Mouse (Mus musculus) MEL (cell line): Measurements from ENCODE around the gene Sobp. TPM values are rescaled to one million over a fixed set of nuclear protein-coding genes. Genes with fewer than 3 reads are reported as not detected.

Experiments used
- DNase-seq: peaks from one replicate; pipeline ENCODE4 v3.0.0; 2011; ENCODE audit warnings: low read depth, low spot score
- H3K27ac ChIP-seq: 2 replicates; pipeline ENCODE4 v1.5.1; 2012; ENCODE audit warnings: low read depth, mild to moderate bottlenecking, control low read depth, low read length, moderate library complexity; ENCODE audit not compliant: control insufficient read depth
- H3K27me3 ChIP-seq, 2 experiments: fragments of 150-350 bp in 1 of 2; sonication (generic) in 1 of 2; 2 replicates each; pipeline ENCODE4 v1.6.1; 2012; ENCODE audit warnings: low read length in 2 of 2, mild to moderate bottlenecking in 2 of 2, improper control_type of control experiment in 1 of 2, moderate library complexity in 1 of 2; ENCODE audit not compliant: insufficient read depth in 2 of 2, control insufficient read depth in 1 of 2
- H3K36me3 ChIP-seq, 2 experiments: 2 replicates each; pipeline ENCODE4 v1.6.1; 2012 to 2014; ENCODE audit warnings: low read length in 2 of 2, improper control_type of control experiment in 1 of 2, inconsistent platforms in 1 of 2, mild to moderate bottlenecking in 1 of 2; ENCODE audit not compliant: insufficient read depth in 2 of 2, control insufficient read depth in 1 of 2
- H3K4me1 ChIP-seq, 2 experiments: fragments of 150-350 bp in 1 of 2; sonication (generic) in 1 of 2; 2 replicates each; pipeline ENCODE4 v1.6.1; 2012; ENCODE audit warnings: low read length in 2 of 2, improper control_type of control experiment in 1 of 2, mild to moderate bottlenecking in 1 of 2; ENCODE audit not compliant: insufficient read depth in 2 of 2, control insufficient read depth in 1 of 2
- H3K4me3 ChIP-seq, 2 experiments: fragments of 150-350 bp in 1 of 2; sonication (generic) in 1 of 2; 2 replicates each; pipeline ENCODE4 v1.5.1; 2012; ENCODE audit warnings: low read depth in 2 of 2, low read length in 2 of 2, mild to moderate bottlenecking in 2 of 2, moderate library complexity in 2 of 2, control low read depth in 1 of 2, improper control_type of control experiment in 1 of 2; ENCODE audit not compliant: control insufficient read depth in 1 of 2, insufficient read depth in 1 of 2
- H3K79me2 ChIP-seq: 2 replicates; pipeline ENCODE4 v1.6.1; 2012; ENCODE audit warnings: mild to moderate bottlenecking, low read length, moderate library complexity; ENCODE audit not compliant: control insufficient read depth, poor library complexity, insufficient read depth
- H3K9ac ChIP-seq: 2 replicates; pipeline ENCODE4 v1.6.1; 2012; ENCODE audit warnings: low read depth, mild to moderate bottlenecking, control low read depth, low read length, moderate library complexity; ENCODE audit not compliant: control insufficient read depth, poor library complexity, severe bottlenecking
- H3K9me3 ChIP-seq: fragments of 150-350 bp; sonication (generic); replicated peaks from 2 replicates; pipeline ENCODE4 v1.6.1; 2012; ENCODE audit warnings: mild to moderate bottlenecking, low read length, improper control_type of control experiment, moderate library complexity; ENCODE audit not compliant: insufficient read depth
- BHLHE40 ChIP-seq: IDR thresholded peaks from 2 replicates; pipeline ENCODE4 v1.6.1; 2012; ENCODE audit warnings: low read depth, mild to moderate bottlenecking, inconsistent platforms, low read length, improper control_type of control experiment, borderline replicate concordance
- CHD2 ChIP-seq: IDR thresholded peaks from 2 replicates; pipeline ENCODE4 v1.6.1; 2011; ENCODE audit warnings: low read length, improper control_type of control experiment
- ETS1 ChIP-seq: IDR thresholded peaks from 2 replicates; pipeline ENCODE4 v1.6.1; 2012; ENCODE audit warnings: low read depth, mild to moderate bottlenecking, inconsistent platforms, low read length, improper control_type of control experiment, moderate library complexity
- JUND ChIP-seq: IDR thresholded peaks from 2 replicates; pipeline ENCODE4 v1.6.1; 2011; ENCODE audit warnings: low read depth, mild to moderate bottlenecking, improper control_type of control experiment, low read length
- MAX ChIP-seq: IDR thresholded peaks from 2 replicates; pipeline ENCODE4 v1.6.1; 2011; ENCODE audit warnings: low read length, improper control_type of control experiment
- MAZ ChIP-seq: IDR thresholded peaks from 2 replicates; pipeline ENCODE4 v1.6.1; 2012; ENCODE audit warnings: low read depth, mild to moderate bottlenecking, inconsistent platforms, low read length, improper control_type of control experiment
- MXI1 ChIP-seq: IDR thresholded peaks from 2 replicates; pipeline ENCODE4 v1.6.1; 2011; ENCODE audit warnings: mild to moderate bottlenecking, low read depth, low read length, improper control_type of control experiment
- MYC ChIP-seq: IDR thresholded peaks from 2 replicates; pipeline ENCODE4 v1.6.1; 2011; ENCODE audit warnings: low read depth, mild to moderate bottlenecking, low read length, improper control_type of control experiment, moderate library complexity
- NELFE ChIP-seq: IDR thresholded peaks from 2 replicates; pipeline ENCODE4 v1.6.1; 2011; ENCODE audit warnings: low read depth, low read length, improper control_type of control experiment
- NRF1 ChIP-seq: IDR thresholded peaks from 2 replicates; pipeline ENCODE4 v1.6.1; 2014; ENCODE audit warnings: low read depth, mild to moderate bottlenecking, inconsistent platforms, low read length, improper control_type of control experiment, moderate library complexity; ENCODE audit not compliant: poor library complexity, insufficient read depth, severe bottlenecking
- POLR2A ChIP-seq, 2 experiments: IDR thresholded peaks; 2 replicates each; pipeline ENCODE4 v1.6.1; 2011 to 2012; ENCODE audit warnings: low read length in 2 of 2, mild to moderate bottlenecking in 2 of 2, control low read depth in 1 of 2, improper control_type of control experiment in 1 of 2, low read depth in 1 of 2, moderate library complexity in 1 of 2; ENCODE audit not compliant: control insufficient read depth in 1 of 2, insufficient read depth in 1 of 2, poor library complexity in 1 of 2
- POLR2AphosphoS2 ChIP-seq: IDR thresholded peaks from 2 replicates; pipeline ENCODE4 v1.6.1; 2011; ENCODE audit warnings: low read length, improper control_type of control experiment
- POLR2AphosphoS5 ChIP-seq: IDR thresholded peaks from 2 replicates; pipeline ENCODE4 v1.6.1; 2012; ENCODE audit warnings: low read depth, borderline replicate concordance, mild to moderate bottlenecking, inconsistent platforms, low read length, moderate library complexity, mixed read lengths
- SIN3A ChIP-seq: IDR thresholded peaks from 2 replicates; pipeline ENCODE4 v1.6.1; 2012; ENCODE audit warnings: low read length, improper control_type of control experiment, inconsistent platforms
- TBP ChIP-seq: IDR thresholded peaks from 2 replicates; pipeline ENCODE4 v1.8.0; 2011; ENCODE audit warnings: low read depth, low read length, improper control_type of control experiment
- TCF12 ChIP-seq: IDR thresholded peaks from 2 replicates; pipeline ENCODE4 v1.6.1; 2014; ENCODE audit warnings: low read depth, mild to moderate bottlenecking, inconsistent platforms, low read length, improper control_type of control experiment, moderate library complexity
- UBTF ChIP-seq: IDR thresholded peaks from 2 replicates; pipeline ENCODE4 v1.6.1; 2012; ENCODE audit warnings: low read depth, mild to moderate bottlenecking, inconsistent platforms, low read length, improper control_type of control experiment, moderate library complexity, borderline replicate concordance; ENCODE audit not compliant: insufficient read depth
- USF1 ChIP-seq: IDR thresholded peaks from 2 replicates; pipeline ENCODE4 v1.6.1; 2014; ENCODE audit warnings: low read depth, mild to moderate bottlenecking, inconsistent platforms, low read length, improper control_type of control experiment, moderate library complexity
- USF2 ChIP-seq, 2 experiments: IDR thresholded peaks; 2 replicates each; pipeline ENCODE4 v1.6.1; 2011 to 2012; ENCODE audit warnings: improper control_type of control experiment in 2 of 2, low read length in 2 of 2, borderline replicate concordance in 1 of 2, inconsistent platforms in 1 of 2, low read depth in 1 of 2, mild to moderate bottlenecking in 1 of 2; ENCODE audit not compliant: insufficient read depth in 1 of 2
- ZC3H11A ChIP-seq: IDR thresholded peaks from 2 replicates; pipeline ENCODE4 v1.6.1; 2012; ENCODE audit warnings: low read depth, mild to moderate bottlenecking, inconsistent platforms, low read length, improper control_type of control experiment
- ZKSCAN1 ChIP-seq: IDR thresholded peaks from 2 replicates; pipeline ENCODE4 v1.6.1; 2012; ENCODE audit warnings: low read depth, mild to moderate bottlenecking, inconsistent platforms, low read length, improper control_type of control experiment, moderate library complexity
- ZMIZ1 ChIP-seq: IDR thresholded peaks from 2 replicates; pipeline ENCODE4 v1.6.1; 2012; ENCODE audit warnings: low read depth, mild to moderate bottlenecking, inconsistent platforms, low read length, improper control_type of control experiment, moderate library complexity
- ZNF384 ChIP-seq: IDR thresholded peaks from 2 replicates; pipeline ENCODE4 v1.6.1; 2012; ENCODE audit warnings: low read depth, mild to moderate bottlenecking, inconsistent platforms, low read length, improper control_type of control experiment
- polyA plus RNA-seq, 2 experiments: library from polyadenylated mRNA; stranded (reverse) in 1 of 2; unstranded in 1 of 2; fragments of >175 nt in 1 of 2; fragments of >200 nt in 1 of 2; gene quantifications; 2 replicates each; pipeline versions ENCODE4 v1.2.1 to v1.2.4; 2012; ENCODE audit warnings: low replicate concordance in 2 of 2, low read depth in 1 of 2; ENCODE audit not compliant: insufficient read length in 2 of 2, insufficient read depth in 1 of 2, missing spikeins in 1 of 2
- total RNA-seq: library from RNA; depleted of rRNA; stranded (reverse); fragments of 300-350 nt; gene quantifications from 2 replicates; pipeline ENCODE4 v1.2.3, GENCODE M21; 2012

Gene Sobp
- total and polyA plus RNA-seq, 3 experiments = not detected

GRCm38 (mm10) chr10:42984886-42985285 is 189.4 kb downstream of the Sobp start:
- Histone ChIP-seq H3K79me2 (no peaks in the 10 kb centered on the region), H3K36me3 (no peaks in the 10 kb centered on the region), H3K27me3 (peaks cover 0 to 4% of the 10 kb centered on the region in 2 experiments; a peak in 3 of 4 replicates), H3K27ac (no peak overlapping the region), H3K4me3 (no peak overlapping the region), H3K4me1 (no peaks in the 10 kb centered on the region), H3K9me3 (no peaks in the 10 kb centered on the region), H3K9ac (no peak overlapping the region)
- DNase-seq = no peak
- TF ChIP-seq CHD2 (no peak), SIN3A (no peak), USF2 (IDR thresholded peaks at IDR 0.05; ENCODE audit: borderline replicate concordance in 1 of 2, insufficient read depth in 1 of 2, low read depth in 1 of 2, low read length in 2 of 2) (no peak), UBTF (no peak), TCF12 (no peak), POLR2AphosphoS2 (no peak), MAZ (no peak), BHLHE40 (no peak), NELFE (no peak), POLR2A (IDR thresholded peaks at IDR 0.05; ENCODE audit: control insufficient read depth in 1 of 2, insufficient read depth in 1 of 2, low read depth in 1 of 2, low read length in 2 of 2, poor library complexity in 1 of 2) (no peak), TBP (no peak), POLR2AphosphoS5 (no peak), ETS1 (no peak), ZNF384 (no peak), NRF1 (no peak), MXI1 (no peak), USF1 (no peak), ZC3H11A (no peak), MAX (no peak)

GRCm38 (mm10) chr10:42980999-42981757 is 193.2 kb downstream of the Sobp start:
- no peak for DNase-seq
- H3K9me3 ChIP-seq = no peaks in the 10 kb centered on the region

More at GRCm38 (mm10) chr10:42980999-42981757, 193.2 kb downstream of the Sobp start:
- Histone ChIP-seq H3K9ac (no peak overlapping the region), H3K4me1 (no peaks in the 10 kb centered on the region), H3K36me3 (no peaks in the 10 kb centered on the region), H3K4me3 (no peak overlapping the region), H3K27ac (no peak overlapping the region), H3K79me2 (no peaks in the 10 kb centered on the region), H3K27me3 (peaks cover 0 to 4% of the 10 kb centered on the region in 2 experiments)
- TF ChIP-seq POLR2AphosphoS5 (no peak), MYC (no peak), ZMIZ1 (no peak), ZKSCAN1 (no peak), JUND (no peak), ZNF384 (no peak)
